Mouse (Mus musculus): ENCODE measurements around the gene Fuz.

Fuz gene

DNA sequence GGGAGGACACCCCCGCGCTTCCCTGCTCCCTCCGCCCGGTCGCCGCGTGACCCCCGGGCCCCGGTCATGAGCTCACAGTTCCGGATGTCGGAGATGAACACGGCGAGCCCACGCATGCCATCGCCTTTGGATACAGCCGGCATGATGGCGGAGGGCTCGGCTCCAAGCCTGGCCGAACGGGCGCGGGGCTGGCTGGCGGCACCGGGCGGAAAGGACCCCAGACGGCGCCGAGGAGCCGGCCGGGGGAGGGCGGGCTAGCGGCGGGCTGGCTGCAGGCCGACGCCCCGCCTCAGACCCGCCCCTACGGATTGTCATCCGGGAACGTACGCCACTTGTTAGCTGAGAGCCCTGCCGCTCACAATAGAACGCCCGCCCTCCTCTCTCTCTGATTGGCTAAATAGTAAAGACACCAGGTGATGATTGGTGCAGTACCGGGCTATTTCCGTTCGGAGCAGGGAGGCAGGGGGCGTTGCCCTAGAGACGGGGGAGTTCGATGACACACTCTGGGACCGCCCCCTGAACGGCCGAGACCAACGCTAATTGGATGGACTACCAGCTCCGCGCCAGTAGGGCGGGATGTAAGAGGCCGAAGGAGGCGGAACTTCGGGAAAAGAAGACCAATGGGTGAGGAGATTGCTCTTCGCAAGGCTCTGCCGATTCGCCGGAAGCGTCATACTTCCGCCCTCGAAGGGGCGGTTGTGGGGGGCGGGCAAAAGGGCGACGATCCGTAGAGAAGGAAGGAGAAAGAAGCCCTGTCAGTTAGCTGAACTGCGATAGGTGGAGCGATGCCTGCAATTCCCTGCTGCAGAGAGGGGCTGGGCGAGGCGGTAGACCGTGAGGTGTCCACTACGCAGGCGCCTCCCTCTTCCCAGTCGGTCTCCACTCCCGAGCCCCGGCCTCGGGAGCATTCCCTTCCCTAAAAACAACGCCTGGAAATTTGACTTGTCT, 33.6 kb downstream of the Fuz start, which contains the start of gene Ap2a1:
Gene Ap2a1, minus strand, starts transcription at position 293 of the 948 bp plus-strand sequence.
- no peak; the same call in 1 of the 2 replicates for TF ChIP-seq GATA4 (IDR thresholded peaks at IDR 0.05; ENCODE audit: insufficient replicate concordance, low read length)

DNA sequence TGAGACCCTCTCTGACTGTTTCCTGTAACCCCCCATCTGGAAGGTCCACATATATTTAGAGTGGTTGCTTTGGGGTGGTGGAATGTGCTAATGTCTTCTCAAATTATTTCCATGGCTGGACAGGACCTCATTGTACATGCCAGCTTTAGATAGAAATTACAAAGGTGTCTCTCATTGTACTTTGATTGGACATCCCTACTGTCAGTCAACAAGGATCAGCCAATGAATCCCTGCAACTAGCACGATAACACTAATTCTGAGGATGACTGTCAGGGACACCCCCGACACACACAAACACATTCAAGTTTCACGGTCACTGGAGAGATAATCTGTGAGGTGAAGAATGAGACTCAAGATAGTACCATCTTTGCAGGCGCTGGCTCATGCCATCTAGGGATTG, 42.8 kb downstream of the Fuz start:
- no peak for TF ChIP-seq GATA4 (IDR thresholded peaks at IDR 0.05; ENCODE audit: insufficient replicate concordance, low read length)

DNA sequence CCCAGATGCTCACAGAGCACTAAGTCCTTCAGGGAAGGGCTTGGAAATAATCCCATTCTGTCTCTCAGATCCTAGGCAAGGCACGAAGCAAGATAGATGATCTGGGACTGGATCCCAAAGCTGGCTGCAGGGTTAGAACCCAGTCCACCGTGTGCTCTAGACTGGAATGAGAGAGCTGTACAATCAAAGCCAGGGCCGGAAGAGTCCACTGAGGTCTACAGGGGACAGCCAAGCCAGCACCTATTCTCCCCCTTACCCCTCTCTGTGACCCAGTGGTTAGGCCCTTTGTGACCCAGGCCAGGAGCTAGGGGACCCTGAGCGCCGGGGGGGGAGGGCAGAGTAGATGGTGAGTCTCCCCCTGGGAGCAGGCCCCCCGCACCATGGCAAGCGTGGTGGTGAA, 47.0 kb downstream of the Fuz start, which contains the start of gene Tsks:
Gene Tsks, plus strand, starts transcription at position 301 of the 400 bp plus-strand sequence.
- no peak for TF ChIP-seq GATA4 (IDR thresholded peaks at IDR 0.05; ENCODE audit: insufficient replicate concordance, low read length)

DNA sequence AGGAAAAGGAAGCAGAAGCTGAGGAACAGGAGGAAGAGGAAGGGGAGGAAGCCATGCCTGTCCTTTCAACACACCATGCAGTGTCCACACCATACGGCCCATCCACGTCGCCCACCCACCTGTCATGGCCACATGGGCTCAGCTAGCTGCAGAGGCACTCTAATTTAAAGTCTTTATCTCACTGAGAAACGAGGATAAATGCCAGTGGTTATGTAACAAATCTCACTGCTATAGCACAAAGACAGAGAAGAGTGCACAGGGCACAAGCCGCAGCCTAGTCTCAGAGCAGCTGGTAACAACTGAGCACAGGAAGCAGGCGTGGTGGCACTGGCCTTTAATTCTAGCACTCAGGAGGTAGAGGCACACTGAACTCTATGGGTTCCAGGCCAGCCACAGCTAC, 54.0 kb downstream of the Fuz start:
- no peak for TF ChIP-seq GATA4 (IDR thresholded peaks at IDR 0.05; ENCODE audit: insufficient replicate concordance, low read length)

DNA sequence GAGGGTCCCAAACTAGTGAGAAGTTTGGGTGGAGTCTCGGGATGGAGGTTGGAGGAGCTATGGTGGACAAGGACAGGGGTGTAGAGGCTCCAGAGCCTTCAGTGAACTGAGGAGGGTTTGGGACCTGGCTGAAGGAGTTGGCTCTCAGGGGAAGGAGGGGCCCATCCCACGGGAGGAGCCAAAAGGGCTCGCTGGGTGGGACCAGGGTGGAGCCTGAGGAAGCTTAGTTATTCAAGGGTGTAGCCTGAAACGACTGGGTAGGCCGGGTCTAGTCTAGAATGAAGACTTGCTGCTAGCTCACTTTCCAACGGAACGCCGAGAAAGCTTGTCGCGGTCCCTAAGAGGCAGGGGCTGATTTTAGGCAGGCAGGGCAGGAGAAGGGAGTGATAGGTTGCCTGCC, 56.1 kb downstream of the Fuz start:
- no peak for TF ChIP-seq GATA4 (IDR thresholded peaks at IDR 0.05; ENCODE audit: insufficient replicate concordance, low read length)

Data from liver, adult (tissue).